Mouse (Mus musculus) heart, embryonic 12.5 days (tissue): ENCODE results near the gene Klhl36. TPM values are rescaled to one million over a fixed set of nuclear protein-coding genes. Genes with fewer than 3 reads are reported as not detected.

Experiments used
- ATAC-seq: fragments of 200-750 bp; cut with Nextera tagmentation; 2 replicates; pipeline ENCODE4 v1.8.0; 2017; ENCODE audit warnings: moderate TSS enrichment, moderate library complexity; ENCODE audit not compliant: insufficient number of reproducible peaks, low FRiP score
- H3K27ac ChIP-seq: fragments of 300-500 bp; sonication (generic); 2 replicates; pipeline ENCODE4 v1.5.1; 2016; ENCODE audit warnings: mild to moderate bottlenecking, moderate library complexity; ENCODE audit not compliant: poor library complexity, severe bottlenecking
- H3K27me3 ChIP-seq: fragments of 300-500 bp; sonication (generic); replicated peaks from 2 replicates; pipeline ENCODE4 v1.6.1; 2016; ENCODE audit warnings: mild to moderate bottlenecking, moderate library complexity
- H3K36me3 ChIP-seq: fragments of 300-500 bp; sonication (generic); 2 replicates; pipeline ENCODE4 v1.6.1; 2016; ENCODE audit warnings: mild to moderate bottlenecking, moderate library complexity
- H3K4me1 ChIP-seq: fragments of 300-500 bp; sonication (generic); replicated peaks from 2 replicates; pipeline ENCODE4 v1.6.1; 2016; ENCODE audit warnings: mild to moderate bottlenecking
- H3K4me2 ChIP-seq: fragments of 300-500 bp; sonication (generic); 2 replicates; pipeline ENCODE4 v1.6.1; 2016; ENCODE audit warnings: mild to moderate bottlenecking, moderate library complexity
- H3K4me3 ChIP-seq: fragments of 300-500 bp; sonication (generic); 2 replicates; pipeline ENCODE4 v1.5.1; 2016; ENCODE audit warnings: mild to moderate bottlenecking
- H3K9ac ChIP-seq: fragments of 300-500 bp; sonication (generic); 2 replicates; pipeline ENCODE4 v1.6.1; 2016; ENCODE audit warnings: mild to moderate bottlenecking, moderate library complexity
- H3K9me3 ChIP-seq: fragments of 300-500 bp; sonication (generic); replicated peaks from 2 replicates; pipeline ENCODE4 v1.6.1; 2016; ENCODE audit warnings: mild to moderate bottlenecking, moderate library complexity
- WGBS: fragments of 180-500 bp; shearing (Covaris S2); methylation state at CpG from one replicate; pipeline ENCODE4 v1.1.7; 2016; 5-methylcytosine and 5-hydroxymethylcytosine counted together
- polyA plus RNA-seq: library from polyadenylated mRNA; unstranded; fragments of >200 nt; fragmentation: Nextera tagmentation; extraction: Ambion mirVana; gene quantifications from 2 replicates; pipeline ENCODE4 v1.2.1, GENCODE M21; 2016

Gene Klhl36
- polyA plus RNA-seq, 1 experiment from 2014 or later: 10.3 TPM

- Histone ChIP-seq H3K9me3 (no peaks in the 10 kb centered on the region), H3K4me3 (no peak overlapping the region), H3K4me2 (no peak overlapping the region), H3K4me1 (peaks cover 12% of the 10 kb centered on the region), H3K36me3 (peaks cover 10% of the 10 kb centered on the region), H3K9ac (no peak overlapping the region), H3K27ac (no peak overlapping the region), H3K27me3 (peaks cover 9% of the 10 kb centered on the region)
- no peak for ATAC-seq
- WGBS: 78% methylated on average over 6 of the region's 6 CpGs
Observed at GRCm38 (mm10) chr8:119881301-119881700, 19.2 kb downstream of the Klhl36 start.

DNA sequence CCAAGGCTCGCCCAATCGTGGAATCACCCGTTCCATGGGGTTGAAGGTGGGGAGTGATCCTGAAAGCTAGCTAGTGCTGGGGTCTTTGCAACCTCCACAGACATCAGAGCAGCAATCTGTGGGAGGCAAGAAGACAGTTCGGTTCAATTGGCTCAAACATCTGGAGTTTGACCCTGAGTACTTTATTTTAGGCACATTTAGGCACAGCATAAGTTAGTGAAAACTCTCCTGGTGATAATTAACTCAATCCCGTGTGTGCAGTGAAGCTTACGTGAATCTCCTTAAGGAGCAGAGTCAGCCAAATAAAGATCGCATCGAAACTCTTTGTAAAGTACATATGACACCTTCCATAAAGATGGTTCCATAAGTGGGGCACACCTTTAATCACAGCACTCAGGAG, 19.9 kb downstream of the Klhl36 start:
- H3K4me2 ChIP-seq: no peak overlapping the region
- no peak for ATAC-seq
- peaks cover 6% of the 10 kb centered on the region; the same call in 1 of the 2 replicates for H3K36me3 ChIP-seq
- no peaks in the 10 kb centered on the region for H3K9me3 ChIP-seq
- no peak overlapping the region for H3K9ac ChIP-seq
- H3K4me1 ChIP-seq: peaks cover 13% of the 10 kb centered on the region
- H3K27ac ChIP-seq: no peak overlapping the region
- H3K4me3 ChIP-seq: no peak overlapping the region
- WGBS: 73% methylated on average over 8 of the region's 8 CpGs
- H3K27me3 ChIP-seq: peaks cover 9% of the 10 kb centered on the region

- no peak overlapping the region for H3K4me3 ChIP-seq
- no peak for ATAC-seq
- H3K27me3 ChIP-seq: peaks cover 9% of the 10 kb centered on the region
- 82% methylated on average over 7 of the region's 7 CpGs for WGBS
- no peak overlapping the region for H3K9ac ChIP-seq
- no peaks in the 10 kb centered on the region for H3K9me3 ChIP-seq
- no peak overlapping the region for H3K27ac ChIP-seq
- peaks cover 4% of the 10 kb centered on the region; the same call in 1 of the 2 replicates for H3K36me3 ChIP-seq
- H3K4me2 ChIP-seq: no peak overlapping the region
- peaks cover 13% of the 10 kb centered on the region for H3K4me1 ChIP-seq
Observed at GRCm38 (mm10) chr8:119883281-119883680, 21.2 kb downstream of the Klhl36 start.

DNA sequence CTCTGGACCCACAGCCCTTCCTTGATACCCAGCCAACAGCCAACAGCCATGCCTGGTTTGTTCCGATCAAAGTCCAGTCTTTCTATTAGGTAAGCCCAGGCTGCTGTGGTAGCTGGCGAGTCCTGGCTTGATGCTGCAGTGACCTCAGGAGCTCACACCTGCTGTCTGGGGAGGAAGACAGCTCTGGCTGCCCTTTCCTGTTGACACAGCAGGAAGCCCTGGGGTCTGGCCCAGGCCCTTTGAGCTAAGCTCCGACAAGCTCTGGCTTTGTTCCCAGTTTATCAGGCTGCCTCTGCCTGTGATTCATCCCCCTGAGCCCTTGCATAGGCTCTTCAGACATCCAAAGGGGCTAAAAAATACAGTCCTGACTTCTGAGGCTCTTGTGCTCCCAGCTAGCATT, 23.5 kb downstream of the Klhl36 start:
- no peaks in the 10 kb centered on the region for H3K36me3 ChIP-seq
- peak overlapping the region; percentile 8; the same call in 1 of the 2 replicates for H3K4me2 ChIP-seq
- H3K27me3 ChIP-seq: peaks cover 4% of the 10 kb centered on the region
- ATAC-seq: peak; percentile 71
- H3K9ac ChIP-seq: no peak overlapping the region
- no peaks in the 10 kb centered on the region for H3K9me3 ChIP-seq
- H3K4me3 ChIP-seq: no peak overlapping the region
- H3K27ac ChIP-seq: peak overlapping the region; percentile 28; the same call in 1 of the 2 replicates
- WGBS: 29% methylated on average over 3 of the region's 3 CpGs
- H3K4me1 ChIP-seq: peaks cover 15% of the 10 kb centered on the region

GRCm38 (mm10) chr8:119887130-119887529, 25.1 kb downstream of the Klhl36 start:
- Histone ChIP-seq H3K4me2 (no peak overlapping the region), H3K27ac (no peak overlapping the region), H3K9ac (no peak overlapping the region), H3K4me3 (no peak overlapping the region), H3K9me3 (no peaks in the 10 kb centered on the region), H3K4me1 (peaks cover 15% of the 10 kb centered on the region), H3K27me3 (peaks cover 4% of the 10 kb centered on the region; the same call in 1 of the 2 replicates), H3K36me3 (no peaks in the 10 kb centered on the region)
- 90% methylated on average over 3 of the region's 3 CpGs for WGBS
- ATAC-seq: no peak

DNA sequence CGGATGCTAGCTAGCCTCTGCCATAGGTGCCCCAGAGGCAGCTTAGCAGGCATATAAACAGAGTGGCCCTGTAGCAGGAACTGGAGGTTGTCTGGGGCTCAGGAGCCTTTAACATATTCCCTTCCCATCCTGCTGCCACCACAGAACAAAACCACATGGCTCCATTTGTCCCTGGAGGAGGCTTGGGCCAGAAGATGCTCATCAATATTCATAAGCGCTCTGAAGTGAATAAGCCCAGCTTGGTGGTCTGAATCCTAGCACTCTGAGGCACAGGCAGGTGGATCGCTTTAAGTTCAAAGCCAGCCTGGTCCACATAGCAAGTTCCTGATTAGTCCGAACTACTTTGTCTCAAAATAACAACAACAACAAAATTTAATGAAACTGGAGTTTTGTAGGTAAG, 25.9 kb downstream of the Klhl36 start:
- WGBS: 71% methylated on average over 4 of the region's 4 CpGs
- no peak overlapping the region for H3K27ac ChIP-seq
- H3K27me3 ChIP-seq: peaks cover 4% of the 10 kb centered on the region; the same call in 1 of the 2 replicates
- ATAC-seq: no peak
- H3K4me2 ChIP-seq: no peak overlapping the region
- no peaks in the 10 kb centered on the region for H3K9me3 ChIP-seq
- no peak overlapping the region for H3K9ac ChIP-seq
- no peaks in the 10 kb centered on the region for H3K36me3 ChIP-seq
- peaks cover 15% of the 10 kb centered on the region for H3K4me1 ChIP-seq
- H3K4me3 ChIP-seq: no peak overlapping the region

DNA sequence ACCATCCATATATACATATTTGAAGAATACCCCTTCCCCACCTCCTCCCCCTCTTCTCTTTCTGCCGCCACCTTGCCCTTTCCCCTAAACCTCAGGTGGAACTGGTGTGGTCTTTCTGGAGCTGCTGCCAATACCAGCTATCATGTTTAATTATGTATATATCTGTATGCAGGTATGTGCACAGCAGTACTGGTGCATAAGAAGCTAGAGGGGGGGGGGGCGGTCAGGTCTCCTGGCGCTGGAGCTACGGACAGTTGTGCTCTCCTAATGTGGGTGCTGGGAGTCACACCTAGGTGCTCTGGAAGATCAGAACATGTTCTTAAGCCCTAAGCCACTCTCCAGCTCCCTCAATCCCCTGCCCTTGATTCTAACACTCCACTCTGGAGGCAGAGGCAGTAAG, 35.0 kb downstream of the Klhl36 start:
- H3K4me3 ChIP-seq: no peak overlapping the region
- no peak overlapping the region for H3K9ac ChIP-seq
- 83% methylated on average over 4 of the region's 4 CpGs for WGBS
- H3K4me2 ChIP-seq: no peak overlapping the region
- no peaks in the 10 kb centered on the region for H3K9me3 ChIP-seq
- no peaks in the 10 kb centered on the region for H3K36me3 ChIP-seq
- peaks cover 16% of the 10 kb centered on the region for H3K4me1 ChIP-seq
- ATAC-seq: no peak
- H3K27ac ChIP-seq: no peak overlapping the region
- H3K27me3 ChIP-seq: peaks cover 19% of the 10 kb centered on the region

DNA sequence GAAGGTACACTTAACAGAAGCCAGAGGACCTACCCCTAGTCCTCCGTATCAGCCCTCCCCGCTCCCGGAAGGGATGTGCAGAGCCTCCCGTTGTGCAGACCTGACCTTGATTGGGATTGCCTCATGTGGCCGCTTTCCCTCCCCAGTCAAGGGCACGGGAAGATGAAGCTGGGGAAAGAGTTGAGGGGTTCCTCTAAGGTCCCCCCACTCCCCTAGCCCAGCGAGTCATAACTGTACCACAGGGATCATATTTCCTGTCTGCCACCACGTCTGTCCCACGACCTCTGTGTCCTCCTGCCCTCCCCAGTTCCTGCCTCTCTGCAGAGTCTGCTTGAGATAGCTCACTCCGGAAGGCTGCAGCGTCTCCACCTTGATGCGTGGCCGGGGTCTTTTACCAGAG, 35.9 kb downstream of the Klhl36 start:
- Histone ChIP-seq H3K9ac (peak overlapping the region; percentile 28; the same call in 1 of the 2 replicates), H3K27ac (no peak overlapping the region), H3K4me3 (no peak overlapping the region), H3K4me1 (peaks cover 19% of the 10 kb centered on the region), H3K27me3 (peaks cover 19% of the 10 kb centered on the region), H3K4me2 (peak overlapping the region; percentile 41), H3K9me3 (no peaks in the 10 kb centered on the region), H3K36me3 (no peaks in the 10 kb centered on the region)
- 0 out of 2 replicates have a peak, but pooled peaks have one; percentile 39 for ATAC-seq
- WGBS: 10% methylated on average over 13 of the region's 13 CpGs

DNA sequence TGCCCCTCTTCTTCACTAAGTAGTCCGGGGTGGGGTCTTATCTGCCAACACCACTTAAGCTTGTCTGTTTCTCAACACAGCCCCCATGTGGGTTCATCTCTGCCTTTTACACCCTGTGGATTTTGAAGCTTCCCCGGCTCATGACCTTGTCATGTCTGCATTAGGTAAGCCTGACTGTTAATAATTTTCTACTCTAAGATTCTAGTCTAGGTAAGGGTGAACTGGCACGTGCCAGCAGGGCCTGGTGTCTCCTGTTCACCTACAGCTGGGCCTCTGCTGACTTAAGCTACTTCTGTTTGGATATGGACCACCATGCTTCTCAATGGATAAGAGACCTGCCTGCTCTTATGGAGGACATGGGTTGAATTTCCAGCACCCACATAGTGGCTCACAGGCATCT, 39.3 kb downstream of the Klhl36 start:
- WGBS: 50% methylated on average over 3 of the region's 3 CpGs
- Histone ChIP-seq H3K4me2 (no peak overlapping the region), H3K9me3 (no peaks in the 10 kb centered on the region), H3K9ac (no peak overlapping the region), H3K27me3 (peaks cover 19% of the 10 kb centered on the region), H3K4me1 (peaks cover 27% of the 10 kb centered on the region), H3K36me3 (no peaks in the 10 kb centered on the region), H3K4me3 (no peak overlapping the region), H3K27ac (no peak overlapping the region)
- no peak for ATAC-seq

DNA sequence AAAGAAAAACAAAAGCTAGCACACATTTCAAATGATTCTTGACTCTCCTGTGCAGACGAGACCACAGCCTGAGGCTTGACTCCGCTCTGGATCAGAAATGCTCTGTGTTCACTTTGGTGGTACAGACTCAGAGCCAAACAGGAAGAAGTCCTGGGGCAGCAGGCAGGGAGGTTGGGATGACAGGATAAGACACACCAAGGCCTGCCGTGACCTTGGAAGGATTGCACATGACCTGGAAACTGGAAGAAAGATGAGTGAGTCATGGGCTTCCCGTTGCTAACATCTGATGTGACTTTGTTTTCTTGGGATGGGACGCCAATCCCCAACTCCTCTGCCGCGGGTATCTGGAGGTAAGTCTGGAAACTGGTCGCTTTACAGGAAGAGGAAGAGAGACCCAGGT, 39.9 kb downstream of the Klhl36 start:
- Histone ChIP-seq H3K27me3 (peaks cover 18% of the 10 kb centered on the region), H3K27ac (no peak overlapping the region), H3K36me3 (no peaks in the 10 kb centered on the region), H3K4me1 (peaks cover 27% of the 10 kb centered on the region), H3K9ac (no peak overlapping the region), H3K4me2 (no peak overlapping the region), H3K9me3 (no peaks in the 10 kb centered on the region), H3K4me3 (no peak overlapping the region)
- ATAC-seq: 0 out of 2 replicates have a peak, but pooled peaks have one; percentile 14
- 53% methylated on average over 8 of the region's 8 CpGs for WGBS

- H3K4me1 ChIP-seq: peaks cover 17% of the 10 kb centered on the region
- no peaks in the 10 kb centered on the region for H3K27me3 ChIP-seq
- no peaks in the 10 kb centered on the region for H3K36me3 ChIP-seq
- no peak for ATAC-seq
- H3K9ac ChIP-seq: no peak overlapping the region
- H3K4me2 ChIP-seq: no peak overlapping the region
- no peak overlapping the region for H3K4me3 ChIP-seq
- H3K9me3 ChIP-seq: no peaks in the 10 kb centered on the region
- H3K27ac ChIP-seq: no peak overlapping the region
- WGBS: 27% methylated on average over 12 of the region's 12 CpGs
Observed at GRCm38 (mm10) chr8:119904323-119904911, 42.4 kb downstream of the Klhl36 start.
